Mouse (Mus musculus): ENCODE data around the gene Tmtc2.
"Not testable (repeated sequence)": the region's sequence is repeated elsewhere in the genome, so short reads cannot be mapped to it uniquely, and the experiment has no call there.

Tmtc2 gene

DNA sequence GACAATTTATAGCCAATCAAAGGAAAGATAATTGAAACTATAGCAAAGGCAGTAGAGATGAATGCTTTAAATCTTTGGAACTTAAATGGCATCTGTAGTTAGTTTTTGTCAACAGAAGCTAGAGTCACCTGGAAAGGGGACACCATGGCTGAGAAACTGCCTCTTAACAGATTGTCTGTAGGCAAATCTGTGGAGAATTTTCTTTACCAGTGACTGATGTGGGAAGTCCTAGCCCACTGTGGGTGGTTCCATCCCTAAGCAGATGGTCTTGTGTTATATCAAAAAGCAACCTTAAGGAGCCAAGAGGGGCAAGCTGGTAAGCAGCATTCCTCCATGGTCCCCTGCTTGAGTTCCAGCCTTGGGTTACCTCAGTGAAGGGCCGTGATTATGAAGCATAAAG, 281.3 kb downstream of the Tmtc2 start:
- in situ Hi-C loops (cut with MboI) = no loop called here

DNA sequence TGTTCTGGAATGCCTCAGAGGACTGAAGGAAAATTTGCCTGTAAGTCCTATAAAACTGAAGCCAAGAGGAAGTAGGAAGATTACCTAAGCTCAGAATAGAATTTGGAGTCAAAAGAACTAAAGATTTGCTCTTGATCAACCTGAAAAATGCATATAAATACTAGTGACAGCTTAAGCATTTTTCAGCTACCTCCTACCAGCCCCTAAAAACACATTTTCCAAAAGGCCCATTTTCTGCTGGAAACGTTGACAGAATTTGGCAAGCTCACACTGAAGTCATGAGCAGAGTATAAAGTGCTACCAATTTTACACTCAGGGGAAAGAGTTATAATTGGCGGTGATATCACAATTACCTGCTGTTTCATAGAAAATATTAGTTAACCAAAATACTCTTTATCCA, 285.8 kb downstream of the Tmtc2 start:
- in situ Hi-C loops (cut with MboI) = no loop called here

DNA sequence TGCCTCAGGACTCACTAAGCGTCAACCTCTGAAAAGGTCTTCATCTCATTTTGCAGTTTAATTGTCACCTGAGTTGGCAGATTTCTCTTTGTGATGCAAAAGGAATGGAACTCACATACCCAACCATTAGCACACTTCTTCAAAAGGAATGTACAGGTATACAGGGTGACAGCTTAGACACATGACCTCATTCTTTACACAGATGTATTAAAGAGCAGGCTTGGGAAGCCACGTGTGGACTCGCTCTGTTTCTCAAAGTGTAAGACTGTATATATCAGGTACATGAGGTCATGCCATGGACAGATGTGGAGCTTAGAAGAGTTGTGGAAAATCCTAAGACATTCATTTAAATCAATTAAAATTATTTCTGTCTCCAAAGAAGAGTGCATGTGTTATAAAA, 286.7 kb downstream of the Tmtc2 start:
- in situ Hi-C loops (cut with MboI) = no loop called here

- in situ Hi-C loops (cut with MboI) = no loop called here
These were observed 287.2 kb downstream of the Tmtc2 start for GRCm38 (mm10) chr10:105287064-105287463.

- in situ Hi-C loops (cut with MboI) = no loop called here
These were observed 288.0 kb downstream of the Tmtc2 start for GRCm38 (mm10) chr10:105286221-105286620.

DNA sequence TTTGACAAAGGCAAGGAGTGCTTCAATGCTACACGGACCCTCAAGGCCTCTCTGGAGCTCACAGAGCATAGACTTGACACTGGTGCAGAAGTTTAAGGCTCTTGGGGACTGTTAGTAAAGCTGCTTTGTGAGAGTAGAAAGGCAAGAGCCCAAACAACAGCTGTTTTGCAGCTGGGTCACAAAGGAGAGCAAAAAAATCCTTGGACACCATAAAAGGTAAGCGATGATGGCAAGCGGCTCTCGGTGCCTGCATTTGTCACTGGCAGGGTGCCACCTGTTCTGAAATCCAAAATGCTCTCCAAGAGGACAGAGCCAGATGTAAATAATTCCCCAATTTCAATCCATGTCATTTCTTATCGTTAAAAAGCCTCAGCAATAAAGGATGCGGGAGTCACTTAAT, 290.1 kb downstream of the Tmtc2 start:
- in situ Hi-C loops (cut with MboI) = no loop called here

DNA sequence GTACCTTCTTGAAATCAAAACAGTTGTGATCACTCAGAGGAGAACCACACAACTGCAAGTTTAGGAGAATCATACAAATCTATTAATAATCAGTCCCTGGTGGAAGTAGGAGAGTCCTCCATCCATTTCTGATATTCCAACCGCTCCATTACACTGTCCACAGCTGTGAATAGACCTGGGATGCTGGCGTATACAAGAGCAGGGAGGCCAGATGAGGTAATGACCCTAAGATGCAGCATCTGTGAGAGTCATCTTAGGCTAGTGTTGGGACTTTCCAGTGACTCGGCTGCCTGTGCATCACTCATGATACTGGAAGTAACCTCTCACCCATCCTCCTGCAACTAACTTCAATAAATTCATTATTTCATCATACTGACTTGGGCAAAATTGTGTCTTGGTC, 293.3 kb downstream of the Tmtc2 start:
- in situ Hi-C loops (cut with MboI) = no loop called here

DNA sequence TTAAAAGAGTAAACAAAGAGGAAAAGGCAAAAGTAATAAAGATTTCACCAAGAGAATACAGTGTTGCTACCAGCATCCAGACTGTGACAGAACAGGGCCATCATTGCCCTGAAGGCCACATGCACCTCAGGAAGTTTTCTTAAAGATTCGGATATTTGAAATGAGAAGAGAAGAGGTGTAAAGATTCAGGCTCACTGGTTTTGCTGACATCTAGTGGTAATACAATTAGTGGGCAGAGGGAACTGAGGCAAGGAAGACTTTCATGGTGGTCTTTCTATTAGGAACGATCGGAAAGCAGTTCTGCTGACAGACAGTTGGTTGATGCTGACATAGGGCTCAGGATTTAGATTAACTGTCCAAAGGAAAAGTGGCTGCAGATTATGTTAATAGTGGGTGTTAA, 314.2 kb downstream of the Tmtc2 start:
- in situ Hi-C loops (cut with MboI) = no loop called here

DNA sequence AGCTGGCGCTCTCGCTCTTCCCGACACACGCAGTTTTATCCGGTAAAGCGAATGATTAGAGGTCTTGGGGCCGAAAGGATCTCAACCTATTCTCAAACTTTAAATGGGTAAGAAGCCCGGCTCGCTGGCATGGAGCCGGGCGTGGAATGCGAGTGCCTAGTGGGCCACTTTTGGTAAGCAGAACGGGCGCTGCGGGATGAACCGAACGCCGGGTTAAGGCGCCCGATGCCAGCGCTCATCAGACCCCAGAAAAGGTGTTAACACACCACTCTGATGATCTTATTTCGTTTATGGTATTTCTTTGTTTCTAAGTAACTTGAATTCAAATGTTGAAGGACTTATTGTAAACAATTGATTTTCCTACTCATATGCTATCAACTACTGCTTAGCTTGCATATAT, 336.0 kb downstream of the Tmtc2 start:
- in situ Hi-C loops (cut with MboI) = not testable (repeated sequence)

GRCm38 (mm10) chr10:105232864-105233263, 341.4 kb downstream of the Tmtc2 start:
- in situ Hi-C loops (cut with MboI) = no loop called here

DNA sequence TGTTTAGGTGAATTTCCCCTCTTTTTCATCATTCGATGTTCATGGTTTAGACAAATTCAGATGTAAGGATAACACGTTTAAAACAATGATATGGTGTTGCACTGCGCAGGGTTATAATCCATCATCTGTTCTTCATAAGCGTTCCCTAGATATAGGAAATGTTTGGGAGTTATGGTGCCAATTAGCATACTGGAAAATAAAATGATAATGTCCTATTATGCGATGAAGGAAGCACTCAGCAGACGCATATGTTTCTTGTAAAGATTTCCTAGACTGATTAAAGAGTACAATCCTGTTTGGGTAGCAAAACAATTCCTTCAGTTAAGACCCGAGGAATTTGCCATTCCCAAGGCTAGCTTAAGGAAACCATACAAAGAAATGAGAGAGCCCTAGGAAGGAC, 343.8 kb downstream of the Tmtc2 start:
- in situ Hi-C loops (cut with MboI) = no loop called here

- in situ Hi-C loops (cut with MboI) = no loop called here
These were observed 345.6 kb downstream of the Tmtc2 start for GRCm38 (mm10) chr10:105228623-105229022.

GRCm38 (mm10) chr10:105227631-105228030, 346.6 kb downstream of the Tmtc2 start:
- in situ Hi-C loops (cut with MboI) = no loop called here

GRCm38 (mm10) chr10:105225714-105226113, 348.5 kb downstream of the Tmtc2 start:
- in situ Hi-C loops (cut with MboI) = no loop called here

DNA sequence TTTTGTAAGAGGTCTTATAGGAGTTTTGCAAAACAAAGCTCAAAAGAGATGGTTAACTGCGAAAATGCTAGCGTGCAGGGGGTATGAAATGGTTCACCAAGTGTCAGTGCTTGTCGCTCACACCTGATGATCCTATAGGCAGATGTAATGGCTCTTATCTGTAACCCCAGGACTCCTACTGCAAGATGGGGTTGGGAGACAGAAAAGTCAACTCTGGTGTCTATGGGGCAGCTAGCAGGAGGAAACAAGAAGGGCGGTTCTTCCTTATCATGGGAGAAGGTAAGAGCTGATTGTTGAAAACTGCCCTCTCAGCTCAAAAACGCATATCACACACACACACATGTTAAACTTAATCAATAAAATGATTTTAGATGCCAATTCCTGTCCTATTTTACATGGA, 351.3 kb downstream of the Tmtc2 start:
- in situ Hi-C loops (cut with MboI) = no loop called here

- in situ Hi-C loops (cut with MboI) = no loop called here
These were observed 372.8 kb downstream of the Tmtc2 start for GRCm38 (mm10) chr10:105201491-105201890.

GRCm38 (mm10) chr10:105200678-105201077, 373.6 kb downstream of the Tmtc2 start:
- in situ Hi-C loops (cut with MboI) = no loop called here

DNA sequence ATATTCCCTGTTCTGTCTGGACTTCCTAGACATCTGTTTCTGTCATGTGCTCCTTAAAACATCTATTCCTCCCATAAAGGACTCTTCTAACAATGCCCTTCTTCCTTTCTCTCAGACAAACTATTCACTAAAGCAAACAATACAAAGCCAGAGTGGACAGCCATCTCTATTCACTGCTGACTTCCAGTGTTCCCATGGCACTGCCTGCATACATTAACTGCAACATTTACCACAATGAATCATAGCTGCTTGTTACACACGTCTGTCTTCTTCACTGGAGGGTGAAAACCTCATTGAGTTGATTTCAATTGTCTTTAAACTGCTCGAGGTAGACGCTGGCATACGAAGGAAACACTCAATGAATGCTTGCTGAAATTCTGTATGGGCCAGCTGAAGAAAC, 374.2 kb downstream of the Tmtc2 start:
- in situ Hi-C loops (cut with MboI) = no loop called here

- in situ Hi-C loops (cut with MboI) = no loop called here
These were observed 374.7 kb downstream of the Tmtc2 start for GRCm38 (mm10) chr10:105199515-105199914.

DNA sequence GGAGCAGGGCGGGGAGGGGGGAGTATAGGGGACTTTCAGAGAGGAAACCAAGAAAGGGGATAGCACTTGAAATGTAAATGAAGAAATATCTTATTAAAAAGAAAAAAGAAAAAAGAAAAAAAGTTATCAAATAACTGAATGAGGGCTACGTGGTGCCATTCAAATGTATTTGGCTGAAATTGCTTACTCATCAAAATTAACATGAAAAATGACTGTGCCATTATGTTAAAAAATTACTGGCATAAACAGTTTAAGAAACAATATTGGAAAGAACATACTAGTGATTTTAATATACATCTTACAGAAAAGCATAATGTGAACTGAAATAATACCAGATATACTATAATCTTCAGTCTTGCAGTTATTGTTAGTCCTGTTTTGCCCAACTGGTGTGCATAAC, 378.9 kb downstream of the Tmtc2 start:
- in situ Hi-C loops (cut with MboI) = no loop called here

GRCm38 (mm10) chr10:105193756-105194460, 380.3 kb downstream of the Tmtc2 start:
- in situ Hi-C loops (cut with MboI) = no loop called here

DNA sequence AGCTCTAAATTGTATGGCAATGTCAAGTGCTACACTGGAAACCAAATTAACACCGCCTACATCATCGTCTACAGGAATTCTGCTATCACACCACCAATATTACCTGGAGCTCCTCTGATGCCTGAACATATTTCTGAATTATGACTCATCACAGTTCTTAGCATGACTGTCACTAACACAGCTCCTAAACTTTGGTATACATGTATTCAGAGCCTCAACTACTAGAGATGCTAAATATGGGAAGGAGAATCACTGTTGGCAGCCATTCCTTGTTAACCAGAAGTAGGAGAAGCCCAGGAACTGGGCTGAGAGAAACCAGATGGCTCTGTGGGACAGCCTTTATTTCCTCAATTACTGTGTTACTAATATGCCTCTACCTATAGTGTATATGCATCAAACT, 382.2 kb downstream of the Tmtc2 start:
- in situ Hi-C loops (cut with MboI) = no loop called here

GRCm38 (mm10) chr10:105189746-105190145, 384.5 kb downstream of the Tmtc2 start:
- in situ Hi-C loops (cut with MboI) = no loop called here

GRCm38 (mm10) chr10:105186636-105187035, 387.6 kb downstream of the Tmtc2 start:
- in situ Hi-C loops (cut with MboI) = no loop called here

Measured in mature B cell (primary cell).